Mouse (Mus musculus): ENCODE data around the gene Psmd8.
"Not testable (repeated sequence)": the region's sequence is repeated elsewhere in the genome, so short reads cannot be mapped to it uniquely, and the experiment has no call there.

Gene Psmd8

DNA sequence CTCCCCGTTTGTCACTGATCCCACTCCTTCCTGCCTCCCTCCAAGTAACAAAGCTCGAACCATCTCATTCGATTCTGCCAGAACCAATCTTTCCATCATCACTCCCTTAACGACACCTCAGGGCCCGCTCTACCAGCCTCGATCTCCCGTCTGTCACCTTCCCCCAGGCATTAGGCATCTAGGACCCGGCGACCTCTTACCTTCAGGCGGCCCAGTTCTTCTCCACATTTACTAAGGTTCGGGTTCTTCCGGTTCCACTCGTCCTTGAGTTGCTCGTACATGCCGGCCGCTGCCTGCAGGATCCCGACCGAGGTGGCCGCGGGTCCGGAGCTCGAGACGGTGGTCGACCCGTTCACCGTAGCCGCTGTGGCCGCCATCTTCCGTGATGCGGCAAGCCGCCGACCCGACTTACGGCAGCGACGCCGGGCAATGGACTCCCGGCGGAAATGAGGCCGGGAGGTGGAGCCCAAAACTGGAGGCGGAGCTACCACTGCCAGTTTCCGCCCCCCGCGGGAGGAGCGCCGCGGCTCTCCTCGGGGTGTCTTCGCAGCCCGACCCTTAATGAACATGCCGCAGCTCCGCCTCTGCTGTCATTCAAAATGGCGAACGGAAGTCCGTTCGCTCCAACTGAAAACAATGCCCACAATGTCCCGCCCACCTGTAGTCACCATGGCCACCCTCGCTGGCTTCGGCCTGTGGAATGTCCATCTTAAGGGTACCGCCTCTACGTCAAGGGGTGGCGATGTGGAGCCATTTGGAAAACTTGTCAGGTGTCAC is at the start of gene Psmd8:
Gene Psmd8 (minus strand): TSS at position 625 of the 777 bp plus-strand sequence.
- peak; percentile 97 for DNase-seq (ENCODE audit: low spot score)

DNA sequence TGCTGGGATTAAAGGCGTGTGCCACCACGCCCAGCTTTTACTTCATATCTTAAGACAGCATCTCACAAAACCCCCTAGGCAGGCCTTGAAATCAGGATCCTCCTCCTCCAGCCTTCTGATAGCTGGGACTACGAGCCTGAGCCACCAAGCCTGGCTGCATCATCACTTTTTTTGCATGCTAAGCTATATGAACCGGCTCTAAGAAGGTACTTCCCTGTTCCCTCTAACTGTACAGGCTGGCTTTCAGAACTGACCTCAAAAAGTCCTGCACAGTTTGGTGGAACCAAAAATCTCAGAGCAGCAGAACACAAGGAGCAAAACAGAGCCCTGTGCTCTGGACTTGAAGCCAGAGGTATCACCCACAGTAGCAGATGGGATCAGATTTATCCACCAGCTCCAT is 47.7 kb upstream of the Psmd8 start:
- DNase-seq (ENCODE audit: low spot score), result no peak

- DNase-seq (ENCODE audit: low spot score), result no peak
Measured at GRCm38 (mm10) chr7:29225520-29225919, 45.0 kb upstream of the Psmd8 start.

DNA sequence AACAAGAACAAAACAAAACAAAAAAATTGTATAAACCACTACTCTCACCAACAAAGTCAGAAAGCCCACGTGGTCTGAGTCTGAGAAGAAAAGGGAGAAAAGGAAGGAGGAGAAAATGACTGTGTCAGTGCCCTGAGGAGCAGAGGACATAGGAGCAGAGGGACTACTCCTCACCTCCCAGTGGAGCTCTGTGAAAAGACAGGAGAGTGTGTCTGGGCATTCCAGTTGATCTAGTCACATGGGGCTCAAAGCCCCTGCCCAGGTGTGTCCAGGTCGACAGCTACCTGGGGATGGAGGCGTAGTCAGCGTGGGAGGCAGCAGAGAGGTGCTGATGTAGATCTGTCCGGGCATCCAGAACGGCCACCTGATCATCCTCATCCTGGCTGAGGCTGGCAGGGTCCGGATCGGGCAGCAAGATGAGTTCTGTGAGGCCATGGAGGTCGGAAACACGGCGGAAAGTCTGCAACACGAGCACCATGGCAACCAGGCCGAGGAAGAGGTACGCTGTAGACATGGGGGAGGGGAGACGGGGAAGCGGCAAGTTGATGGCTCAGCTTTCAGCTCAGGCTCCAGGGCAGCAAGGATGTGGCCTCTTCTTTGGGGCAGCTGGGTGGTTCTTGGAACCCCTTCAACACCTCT is 44.4 kb upstream of the Psmd8 start:
- no peak for DNase-seq (ENCODE audit: low spot score)

GRCm38 (mm10) chr7:29214846-29215245 is 34.3 kb upstream of the Psmd8 start:
- no peak for DNase-seq (ENCODE audit: low spot score)

DNA sequence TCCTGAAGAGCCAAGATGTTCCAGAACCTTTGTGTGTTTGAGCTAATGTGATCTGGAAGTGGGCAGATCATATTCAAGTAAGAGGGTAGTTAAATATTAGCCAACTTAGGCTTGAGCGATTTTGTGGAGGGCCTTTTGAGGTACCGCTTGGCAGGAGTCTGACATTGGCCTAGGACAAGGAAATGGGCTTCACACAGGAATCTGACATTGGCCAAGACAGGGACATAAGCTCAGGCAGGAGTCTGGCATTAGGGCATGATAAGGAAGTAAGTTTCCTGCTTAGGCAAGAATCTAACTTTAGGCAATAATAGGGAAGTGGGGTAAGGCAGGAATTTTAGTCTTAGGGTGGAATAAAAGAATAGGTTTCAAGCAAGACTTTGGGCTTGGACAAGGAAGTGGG is 33.7 kb upstream of the Psmd8 start:
- no peak for DNase-seq (ENCODE audit: low spot score)

DNA sequence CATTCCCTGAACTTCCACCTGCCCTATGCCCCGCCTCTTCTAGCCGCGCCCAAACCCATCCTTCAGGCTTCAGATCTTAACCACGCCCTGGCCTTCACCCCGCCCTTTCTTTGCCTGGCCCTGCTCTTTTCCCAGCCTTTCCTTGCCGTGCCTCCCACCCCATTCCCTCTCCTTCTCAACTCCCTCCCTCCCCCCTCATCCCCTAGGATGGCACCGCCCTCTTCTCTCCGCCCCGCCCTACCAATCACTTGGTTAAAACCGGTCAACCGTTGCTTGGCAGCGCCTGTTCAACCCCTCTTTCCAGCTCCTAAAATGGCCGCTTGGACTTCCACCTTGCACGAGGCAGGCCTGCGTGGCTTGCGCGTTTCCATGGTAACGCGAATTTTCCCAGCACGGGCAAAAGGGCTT is 33.2 kb upstream of the Psmd8 start, which contains the start of gene Catsperg1:
Gene Catsperg1 (minus strand): TSS at position 361 of the 408 bp plus-strand sequence.
- DNase-seq (ENCODE audit: low spot score), result peak; percentile 55

DNA sequence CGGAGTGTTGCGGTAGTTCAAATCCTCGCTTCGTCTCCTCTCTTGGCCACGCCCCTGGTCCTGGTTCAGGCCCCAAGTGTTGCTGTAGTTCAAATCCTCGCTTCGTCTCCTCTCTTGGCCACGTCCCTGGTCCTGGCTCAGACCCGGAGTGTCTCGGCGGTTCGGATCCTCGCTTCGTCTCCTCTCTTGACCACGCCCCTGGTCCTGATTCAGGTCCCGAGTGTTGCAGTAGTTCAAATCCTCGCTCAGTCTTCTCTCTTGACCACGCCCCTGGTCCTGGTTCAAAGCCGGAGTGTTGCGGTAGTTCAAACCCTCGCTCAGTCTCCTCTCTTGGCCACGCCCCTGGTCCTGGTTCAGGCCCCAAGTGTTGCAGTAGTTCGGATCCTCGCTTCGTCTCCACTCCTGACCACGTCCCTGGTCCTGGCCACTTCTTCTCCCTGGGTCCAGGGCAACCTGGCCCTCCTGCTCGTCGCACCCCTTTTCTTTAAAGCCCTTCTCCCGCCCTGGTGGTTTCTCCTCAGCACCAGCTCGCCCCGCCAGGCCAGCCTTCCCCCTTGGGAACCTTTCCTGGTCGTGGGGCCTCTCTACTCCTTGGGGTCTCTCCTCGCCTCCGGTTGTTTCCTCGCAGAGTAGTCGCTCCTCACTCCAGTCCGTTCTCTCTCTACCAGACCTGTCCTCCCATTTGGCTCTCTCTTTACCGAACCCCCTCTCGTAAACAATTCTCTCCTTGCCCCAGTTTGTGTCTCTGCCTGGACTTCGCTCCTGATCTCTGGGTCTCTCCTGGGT is 32.5 kb upstream of the Psmd8 start:
- not testable (repeated sequence) for DNase-seq (ENCODE audit: low spot score)

DNA sequence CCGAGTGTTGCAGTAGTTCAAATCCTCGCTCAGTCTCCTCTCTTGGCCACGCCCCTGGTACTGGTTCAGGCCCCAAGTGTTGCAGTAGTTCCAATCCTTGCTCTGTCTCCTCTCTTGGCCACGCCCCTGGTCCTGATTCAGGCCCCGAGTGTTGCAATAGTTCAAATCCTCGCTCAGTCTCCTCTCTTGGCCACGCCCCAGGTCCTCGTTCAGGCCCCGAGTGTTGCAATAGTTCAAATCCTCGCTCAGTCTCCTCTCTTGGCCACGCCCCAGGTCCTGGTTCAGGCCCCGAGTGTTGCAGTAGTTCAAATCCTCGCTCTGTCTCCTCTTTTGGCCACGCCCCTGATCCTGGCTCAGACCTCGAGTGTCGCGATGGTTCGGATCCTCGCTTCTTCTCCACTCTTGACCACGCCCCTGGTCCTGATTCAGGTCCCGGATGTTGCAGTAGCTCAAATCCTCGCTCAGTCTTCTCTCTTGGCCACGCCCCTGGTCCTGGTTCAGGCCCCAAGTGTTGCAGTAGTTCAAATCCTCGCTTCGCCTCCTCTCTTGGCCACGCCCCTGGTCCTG is 31.8 kb upstream of the Psmd8 start:
- DNase-seq (ENCODE audit: low spot score), result no peak

DNA sequence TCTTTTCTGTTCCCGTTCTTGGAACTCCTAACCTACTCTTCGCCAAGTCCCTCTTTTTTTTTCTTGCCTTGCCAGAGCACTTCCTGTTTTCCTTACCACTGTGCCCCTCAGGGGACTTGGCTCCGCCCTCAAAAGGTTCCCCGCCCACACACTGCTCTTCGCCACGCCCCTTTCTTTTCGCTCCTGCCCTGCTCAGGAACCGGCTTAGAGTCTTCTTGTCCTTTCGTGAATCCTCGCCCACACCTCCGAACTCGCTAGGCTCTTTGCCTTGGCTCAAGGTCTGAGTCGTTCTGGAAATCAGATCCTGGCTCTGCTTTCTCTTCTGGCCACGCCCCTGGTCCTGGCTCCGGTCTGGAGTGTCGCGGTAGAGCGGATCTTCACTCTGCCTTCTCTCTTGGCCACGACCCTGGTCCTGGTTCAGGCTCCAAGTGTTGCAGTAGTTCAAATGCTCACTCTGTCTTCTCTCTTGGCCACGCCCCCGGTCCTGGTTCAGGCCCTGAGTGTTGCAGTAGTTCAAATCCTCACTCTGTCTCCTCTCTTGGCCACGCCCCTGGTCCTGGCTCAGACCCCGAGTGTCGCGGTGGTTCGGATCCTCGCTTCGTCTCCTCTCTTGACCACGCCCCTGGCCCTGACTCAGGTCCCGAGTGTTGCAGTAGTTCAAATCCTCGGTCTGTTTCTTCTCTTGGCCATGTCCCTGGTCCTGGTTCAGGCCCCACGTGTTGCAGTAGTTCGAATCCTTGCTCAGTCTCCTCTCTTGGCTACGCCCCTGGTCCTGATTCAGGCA is 31.1 kb upstream of the Psmd8 start:
- peak; percentile 87 for DNase-seq (ENCODE audit: low spot score)

GRCm38 (mm10) chr7:29211013-29211412 is 30.5 kb upstream of the Psmd8 start:
- not testable (repeated sequence) for DNase-seq (ENCODE audit: low spot score)

- DNase-seq (ENCODE audit: low spot score), result no peak
Measured at GRCm38 (mm10) chr7:29202577-29202976, 22.1 kb upstream of the Psmd8 start.

- not testable (repeated sequence) for DNase-seq (ENCODE audit: low spot score)
Measured at GRCm38 (mm10) chr7:29194230-29194629, 13.7 kb upstream of the Psmd8 start.

DNA sequence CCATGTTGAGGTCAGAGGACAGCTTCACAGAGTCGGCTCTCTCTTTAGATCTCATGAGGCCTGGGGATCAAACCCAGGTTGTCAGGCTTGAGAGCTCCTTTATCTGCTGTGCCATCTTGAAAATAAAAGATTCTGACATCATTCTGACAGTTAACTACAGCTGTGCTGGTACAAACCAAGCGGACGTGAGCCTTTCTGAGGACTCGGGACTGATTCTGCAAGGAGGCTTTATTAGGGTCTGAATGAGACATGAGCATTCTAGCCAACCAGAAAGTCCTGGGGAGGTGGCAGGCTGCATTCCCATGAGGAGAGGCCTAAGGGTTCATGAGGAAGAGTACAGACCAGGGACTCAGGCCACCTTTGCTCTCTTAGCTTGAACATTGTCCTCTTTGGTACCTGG is 822 bp upstream of the Psmd8 start:
- not testable (repeated sequence) for DNase-seq (ENCODE audit: low spot score)

DNA sequence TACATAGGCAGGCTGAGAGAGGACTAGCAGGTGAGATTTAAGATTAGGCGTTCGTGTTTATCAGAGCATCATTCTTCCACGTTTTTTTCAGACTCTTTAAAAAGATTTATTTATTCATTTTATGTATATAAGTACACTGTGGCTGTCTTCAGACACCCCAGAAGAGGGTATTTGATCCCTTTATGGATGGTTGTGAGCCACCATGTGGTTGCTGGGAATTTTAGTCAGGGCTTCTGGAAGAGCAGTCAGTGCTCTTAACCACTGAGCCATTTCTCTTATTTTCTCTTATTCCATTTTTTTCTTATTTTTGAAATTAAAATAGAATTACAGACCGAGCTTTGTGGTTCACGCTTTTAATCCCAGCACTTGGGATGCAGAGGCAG is 344 bp upstream of the Psmd8 start:
- no peak for DNase-seq (ENCODE audit: low spot score)

DNA sequence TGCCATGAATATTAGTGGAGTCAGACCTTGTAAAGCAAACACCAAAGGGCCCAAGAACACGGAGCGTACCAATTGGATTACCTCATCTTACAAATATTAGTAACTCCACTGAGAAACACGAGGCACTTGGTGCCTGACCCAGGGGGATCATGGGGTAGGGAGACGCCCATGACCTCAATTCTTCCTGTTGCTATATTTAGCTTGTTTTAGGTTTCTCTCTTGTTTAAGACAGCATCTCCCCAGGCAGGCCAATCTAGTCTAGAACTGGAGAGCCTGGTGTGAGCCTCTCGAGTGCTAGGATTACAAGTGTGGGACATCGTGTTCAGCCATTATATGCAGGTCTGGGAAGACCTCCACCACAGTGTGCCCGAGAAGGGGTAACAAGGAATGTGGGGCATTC is 1.2 kb downstream of the Psmd8 start:
- DNase-seq (ENCODE audit: low spot score), result no peak

- DNase-seq (ENCODE audit: low spot score), result no peak
Measured at GRCm38 (mm10) chr7:29178106-29178505, 2.4 kb downstream of the Psmd8 start.

- DNase-seq (ENCODE audit: low spot score), result no peak
Measured at GRCm38 (mm10) chr7:29172390-29173016, 8.0 kb downstream of the Psmd8 start.

- DNase-seq (ENCODE audit: low spot score), result no peak
Measured at GRCm38 (mm10) chr7:29171562-29172097, 8.9 kb downstream of the Psmd8 start.

DNA sequence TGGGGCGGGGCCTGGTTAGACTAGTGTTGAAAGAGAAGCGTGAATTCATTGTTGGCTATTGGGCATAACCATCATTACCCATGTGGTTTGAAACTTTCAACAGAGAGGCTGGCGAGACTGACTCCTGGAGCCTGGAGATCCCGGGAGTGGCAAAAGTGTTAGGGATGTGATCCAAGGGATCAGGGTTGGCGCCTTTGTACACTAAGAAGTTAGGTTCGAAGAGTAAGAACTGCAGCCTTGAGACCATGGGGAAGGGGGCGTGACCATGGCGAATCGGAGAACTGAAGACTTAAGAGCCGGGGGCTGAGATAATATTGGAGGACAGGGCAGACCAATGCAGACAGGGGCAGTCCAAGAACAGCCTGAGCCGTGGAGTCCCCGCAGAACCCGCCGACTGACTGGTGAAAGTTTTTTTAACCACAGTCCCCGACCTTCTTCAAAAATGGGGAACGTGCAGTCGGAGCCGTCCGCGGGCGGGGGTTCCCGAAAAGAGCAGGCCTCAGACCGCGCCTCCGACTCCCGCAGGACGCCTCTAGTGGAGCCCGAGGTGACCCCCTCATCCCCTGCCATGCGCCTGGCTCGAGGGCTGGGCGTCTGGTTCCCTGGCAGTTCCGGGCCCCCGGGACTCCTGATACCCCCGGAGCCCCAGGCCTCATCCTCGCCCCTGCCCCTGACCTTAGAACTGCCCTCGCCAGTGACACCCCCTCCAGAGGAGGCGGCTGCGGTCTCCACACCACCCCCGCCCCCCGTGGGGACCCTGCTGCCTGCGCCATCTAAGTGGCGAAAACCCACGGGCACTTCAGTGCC is 9.5 kb downstream of the Psmd8 start:
- no peak for DNase-seq (ENCODE audit: low spot score)
